Mouse (Mus musculus): ENCODE data around the gene Syngap1. TPM values are rescaled to one million over a fixed set of nuclear protein-coding genes. Genes with fewer than 3 reads are reported as not detected.

Gene Syngap1
- polyA plus RNA-seq, 1 experiment from 2014 or later: 4.6 TPM

GRCm38 (mm10) chr17:27005644-27006043, 64.6 kb downstream of the Syngap1 start:
- H3K4me3 ChIP-seq: no peak overlapping the region
- ATAC-seq (ENCODE audit: low FRiP score): no peak
- WGBS: 63% methylated on average over 11 of the region's 11 CpGs

GRCm38 (mm10) chr17:27008277-27008676, 67.2 kb downstream of the Syngap1 start:
- Histone ChIP-seq H3K27me3 (peaks cover 6% of the 10 kb centered on the region; the same call in 1 of the 2 replicates), H3K9ac (no peak overlapping the region), H3K36me3 (no peaks in the 10 kb centered on the region), H3K4me3 (no peak overlapping the region), H3K4me2 (no peak overlapping the region), H3K4me1 (replicated peaks) (peaks cover 11% of the 10 kb centered on the region; the same call in 1 of the 2 replicates), H3K27ac (no peak overlapping the region), H3K9me3 (no peaks in the 10 kb centered on the region)
- WGBS: 87% methylated on average over 2 of the region's 2 CpGs
- no peak for ATAC-seq (ENCODE audit: low FRiP score)

More at GRCm38 (mm10) chr17:27005644-27006043, 64.6 kb downstream of the Syngap1 start:
- Histone ChIP-seq H3K27ac (no peak overlapping the region), H3K9me3 (no peaks in the 10 kb centered on the region), H3K4me2 (no peak overlapping the region), H3K4me1 (replicated peaks) (no peaks in the 10 kb centered on the region), H3K9ac (no peak overlapping the region), H3K36me3 (peaks cover 4% of the 10 kb centered on the region), H3K27me3 (peaks cover 6% of the 10 kb centered on the region; the same call in 1 of the 2 replicates)

GRCm38 (mm10) chr17:27011167-27011566, 70.1 kb downstream of the Syngap1 start:
- 90% methylated on average over 10 of the region's 10 CpGs for WGBS
- Histone ChIP-seq H3K9ac (no peak overlapping the region), H3K27me3 (no peaks in the 10 kb centered on the region), H3K27ac (no peak overlapping the region), H3K4me1 (replicated peaks) (peaks cover 11% of the 10 kb centered on the region; the same call in 1 of the 2 replicates), H3K9me3 (no peaks in the 10 kb centered on the region), H3K36me3 (no peaks in the 10 kb centered on the region), H3K4me3 (no peak overlapping the region), H3K4me2 (no peak overlapping the region)
- ATAC-seq (ENCODE audit: low FRiP score): no peak

- no peak for ATAC-seq (ENCODE audit: low FRiP score)
- WGBS: 63% methylated on average over 14 of the region's 14 CpGs
- H3K9ac ChIP-seq: no peak overlapping the region
Measured at GRCm38 (mm10) chr17:27011998-27012672, 71.1 kb downstream of the Syngap1 start.

GRCm38 (mm10) chr17:27012909-27013308, 71.9 kb downstream of the Syngap1 start:
- ATAC-seq (ENCODE audit: low FRiP score): no peak
- Histone ChIP-seq H3K9me3 (no peaks in the 10 kb centered on the region), H3K4me2 (no peak overlapping the region), H3K4me3 (no peak overlapping the region), H3K27ac (0 out of 2 replicates have a peak overlapping the region, but pooled peaks have one; percentile 35), H3K4me1 (replicated peaks) (peaks cover 18% of the 10 kb centered on the region), H3K27me3 (no peaks in the 10 kb centered on the region), H3K9ac (no peak overlapping the region), H3K36me3 (no peaks in the 10 kb centered on the region)
- WGBS: 25% methylated on average over 6 of the region's 6 CpGs

More at GRCm38 (mm10) chr17:27011998-27012672, 71.1 kb downstream of the Syngap1 start:
- Histone ChIP-seq H3K36me3 (no peaks in the 10 kb centered on the region), H3K4me2 (no peak overlapping the region), H3K4me3 (no peak overlapping the region), H3K27me3 (no peaks in the 10 kb centered on the region), H3K4me1 (replicated peaks) (peaks cover 12% of the 10 kb centered on the region; the same call in 1 of the 2 replicates), H3K27ac (0 out of 2 replicates have a peak overlapping the region, but pooled peaks have one; percentile 35), H3K9me3 (no peaks in the 10 kb centered on the region)

GRCm38 (mm10) chr17:27017564-27018499, 76.8 kb downstream of the Syngap1 start:
- Histone ChIP-seq H3K9ac (peak overlapping the region; percentile 62), H3K9me3 (no peaks in the 10 kb centered on the region)
- 7% methylated on average over 34 of the region's 34 CpGs for WGBS

GRCm38 (mm10) chr17:27018555-27019196, 77.6 kb downstream of the Syngap1 start:
- no peaks in the 10 kb centered on the region for H3K9me3 ChIP-seq
- H3K4me2 ChIP-seq: peak overlapping the region; percentile 64
- 32% methylated on average over 12 of the region's 12 CpGs for WGBS
- ATAC-seq (ENCODE audit: low FRiP score): no peak
- H3K4me1 ChIP-seq (replicated peaks): peaks cover 16% of the 10 kb centered on the region
- H3K27ac ChIP-seq: no peak overlapping the region
- peaks cover 39% of the 10 kb centered on the region for H3K36me3 ChIP-seq
- no peaks in the 10 kb centered on the region for H3K27me3 ChIP-seq
- H3K9ac ChIP-seq: peak overlapping the region; percentile 62
- peak overlapping the region; percentile 45 for H3K4me3 ChIP-seq

More at GRCm38 (mm10) chr17:27017564-27018499, 76.8 kb downstream of the Syngap1 start:
- Histone ChIP-seq H3K27me3 (no peaks in the 10 kb centered on the region), H3K27ac (no peak overlapping the region), H3K36me3 (peaks cover 34% of the 10 kb centered on the region), H3K4me3 (peak overlapping the region; percentile 45), H3K4me1 (replicated peaks) (peaks cover 19% of the 10 kb centered on the region), H3K4me2 (peak overlapping the region; percentile 64)
- ATAC-seq (ENCODE audit: low FRiP score): peak; percentile 68

GRCm38 (mm10) chr17:27021076-27021475, 80.0 kb downstream of the Syngap1 start:
- no peak for ATAC-seq (ENCODE audit: low FRiP score)
- H3K4me3 ChIP-seq: no peak overlapping the region

GRCm38 (mm10) chr17:27021736-27022135, 80.7 kb downstream of the Syngap1 start:
- Histone ChIP-seq H3K4me1 (replicated peaks) (peaks cover 20% of the 10 kb centered on the region), H3K9ac (no peak overlapping the region), H3K4me3 (no peak overlapping the region), H3K4me2 (no peak overlapping the region), H3K27me3 (no peaks in the 10 kb centered on the region), H3K36me3 (peaks cover 61% of the 10 kb centered on the region), H3K9me3 (no peaks in the 10 kb centered on the region), H3K27ac (no peak overlapping the region)
- WGBS: 91% methylated on average over 9 of the region's 9 CpGs
- no peak for ATAC-seq (ENCODE audit: low FRiP score)

More at GRCm38 (mm10) chr17:27021076-27021475, 80.0 kb downstream of the Syngap1 start:
- Histone ChIP-seq H3K27ac (no peak overlapping the region), H3K36me3 (peaks cover 61% of the 10 kb centered on the region), H3K4me2 (no peak overlapping the region), H3K9ac (no peak overlapping the region), H3K27me3 (no peaks in the 10 kb centered on the region), H3K4me1 (replicated peaks) (peaks cover 20% of the 10 kb centered on the region), H3K9me3 (no peaks in the 10 kb centered on the region)
- WGBS: 92% methylated on average over 14 of the region's 14 CpGs

All from hindbrain, embryonic 13.5 days (tissue).